Mouse (Mus musculus) granulocyte monocyte progenitor cell, adult 5-6 weeks (primary cell): ENCODE results near the gene Sf1. TPM values are rescaled to one million over a fixed set of nuclear protein-coding genes. Genes with fewer than 3 reads are reported as not detected.

ENCODE experiments used
- ATAC-seq: replicated peaks from 2 replicates; pipeline ENCODE4 v1.8.0; 2016; ENCODE audit warnings: mild to moderate bottlenecking, moderate TSS enrichment, inconsistent platforms; ENCODE audit not compliant: poor library complexity, severe bottlenecking
- total RNA-seq, 2 experiments: library from RNA; stranded (forward) in 1 of 2; stranded (reverse) in 1 of 2; fragments of 200-712, 200-1000 nt in 1 of 2; fragments of >200 nt in 1 of 2; fragmentation: Nextera tagmentation in 1 of 2; gene quantifications; 2 replicates each; pipeline ENCODE4 v1.2.3; 2014 to 2017

Sf1 gene
- total RNA-seq, 2 experiments from 2014 or later, result 187 to 286 TPM

DNA sequence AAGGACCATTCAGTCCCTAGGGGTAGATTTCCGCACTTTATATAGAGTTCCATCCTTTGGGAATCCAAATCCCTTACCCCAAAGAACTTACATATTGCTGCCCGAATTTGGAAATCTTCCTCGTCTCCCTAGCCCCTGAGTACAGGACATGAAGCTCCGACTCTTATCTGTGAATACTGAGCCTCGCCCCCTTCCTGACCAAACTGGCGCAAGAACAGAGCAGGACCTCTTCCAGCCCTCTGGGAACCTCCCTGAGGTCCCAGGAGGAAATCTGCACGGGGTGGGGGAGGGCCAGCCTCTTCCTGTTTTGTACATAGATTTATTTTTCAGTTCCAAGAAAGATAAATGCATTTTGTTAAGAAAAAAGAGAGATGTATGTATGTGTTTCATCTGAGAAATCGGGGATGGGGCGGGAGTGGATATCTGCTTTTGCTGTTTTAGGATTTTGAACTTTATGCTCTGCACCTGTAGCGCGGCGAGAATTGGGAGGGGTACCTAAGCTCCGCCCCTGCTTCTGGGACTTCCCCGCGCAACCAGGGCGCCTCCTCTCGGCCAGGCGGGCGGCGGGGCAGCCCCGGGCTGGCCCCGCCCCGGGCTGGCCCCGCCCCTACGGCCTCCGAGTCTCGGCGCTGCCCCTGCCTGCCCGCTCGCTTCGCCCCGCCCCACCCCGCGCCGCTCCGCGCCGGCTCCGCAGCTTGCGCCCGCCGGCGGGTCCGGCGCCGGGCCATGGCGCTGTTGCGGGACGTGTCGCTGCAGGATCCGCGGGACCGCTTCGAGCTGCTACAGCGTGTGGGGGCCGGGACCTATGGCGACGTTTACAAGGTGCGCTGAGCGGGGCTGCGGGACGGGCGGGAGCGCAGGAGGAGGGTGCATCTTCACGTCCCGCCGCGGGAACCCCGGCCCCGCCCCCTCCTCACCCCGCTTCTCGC is 22.7 kb upstream of the Sf1 start, which contains the start of gene Map4k2:
Gene Map4k2, plus strand, starts transcription at position 612 of the 929 bp plus-strand sequence.
- ATAC-seq, result peak; percentile 61

DNA sequence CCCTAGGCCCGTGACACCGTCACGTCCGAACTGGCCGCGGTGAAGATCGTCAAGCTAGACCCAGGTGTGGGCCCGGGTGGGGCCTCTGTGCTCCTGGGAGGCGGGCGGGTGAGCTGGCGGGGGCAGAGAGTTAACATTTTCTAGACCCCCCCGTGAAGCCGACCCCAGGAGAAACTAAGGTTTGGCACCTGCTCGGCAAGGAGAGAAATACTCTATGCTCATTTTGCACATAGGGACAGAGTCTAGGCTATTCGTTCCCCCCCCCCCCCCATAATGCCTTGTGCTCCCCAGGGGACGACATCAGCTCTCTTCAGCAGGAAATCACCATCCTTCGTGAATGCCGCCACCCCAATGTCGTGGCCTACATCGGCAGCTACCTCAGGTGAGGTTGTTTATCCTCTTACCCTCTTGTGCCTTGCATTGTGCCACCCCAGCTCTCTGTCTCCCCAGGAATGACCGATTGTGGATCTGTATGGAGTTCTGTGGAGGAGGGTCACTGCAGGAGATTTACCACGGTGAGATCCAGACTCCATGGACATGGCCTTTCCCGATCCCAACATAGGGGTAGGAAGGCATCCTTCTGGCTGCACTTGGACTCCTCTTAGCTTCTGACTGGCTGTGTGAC is 21.9 kb upstream of the Sf1 start:
- no peak for ATAC-seq

DNA sequence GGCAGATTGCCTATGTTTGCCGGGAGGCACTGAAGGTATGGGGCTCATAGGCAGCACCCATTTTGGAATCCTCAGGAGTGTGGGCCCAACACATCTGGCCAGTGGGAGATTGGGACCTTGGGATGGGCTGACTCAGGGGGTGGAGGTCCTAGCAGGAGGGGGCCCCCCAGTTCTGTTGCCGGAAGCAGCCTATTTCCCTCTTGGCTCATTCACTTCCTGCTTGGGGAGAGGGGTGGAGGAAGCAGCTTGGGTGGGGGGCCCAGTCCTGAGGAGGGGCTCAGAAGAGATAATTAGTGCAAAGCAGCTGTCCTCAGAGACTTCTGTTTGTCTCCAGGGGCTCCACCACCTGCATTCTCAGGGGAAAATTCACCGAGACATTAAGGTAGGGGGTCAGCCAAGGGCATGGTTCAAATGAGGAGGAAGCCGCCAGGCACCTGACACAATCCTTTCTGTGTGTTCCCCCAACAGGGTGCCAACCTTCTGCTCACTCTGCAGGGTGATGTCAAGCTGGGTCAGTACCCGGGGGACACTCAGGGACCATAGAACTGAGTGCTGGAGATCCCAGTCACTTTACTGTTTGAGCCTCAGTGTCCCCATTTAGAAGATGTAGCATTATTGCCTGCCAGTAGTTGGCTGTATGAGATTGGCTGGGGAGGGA is 21.1 kb upstream of the Sf1 start:
- no peak for ATAC-seq

DNA sequence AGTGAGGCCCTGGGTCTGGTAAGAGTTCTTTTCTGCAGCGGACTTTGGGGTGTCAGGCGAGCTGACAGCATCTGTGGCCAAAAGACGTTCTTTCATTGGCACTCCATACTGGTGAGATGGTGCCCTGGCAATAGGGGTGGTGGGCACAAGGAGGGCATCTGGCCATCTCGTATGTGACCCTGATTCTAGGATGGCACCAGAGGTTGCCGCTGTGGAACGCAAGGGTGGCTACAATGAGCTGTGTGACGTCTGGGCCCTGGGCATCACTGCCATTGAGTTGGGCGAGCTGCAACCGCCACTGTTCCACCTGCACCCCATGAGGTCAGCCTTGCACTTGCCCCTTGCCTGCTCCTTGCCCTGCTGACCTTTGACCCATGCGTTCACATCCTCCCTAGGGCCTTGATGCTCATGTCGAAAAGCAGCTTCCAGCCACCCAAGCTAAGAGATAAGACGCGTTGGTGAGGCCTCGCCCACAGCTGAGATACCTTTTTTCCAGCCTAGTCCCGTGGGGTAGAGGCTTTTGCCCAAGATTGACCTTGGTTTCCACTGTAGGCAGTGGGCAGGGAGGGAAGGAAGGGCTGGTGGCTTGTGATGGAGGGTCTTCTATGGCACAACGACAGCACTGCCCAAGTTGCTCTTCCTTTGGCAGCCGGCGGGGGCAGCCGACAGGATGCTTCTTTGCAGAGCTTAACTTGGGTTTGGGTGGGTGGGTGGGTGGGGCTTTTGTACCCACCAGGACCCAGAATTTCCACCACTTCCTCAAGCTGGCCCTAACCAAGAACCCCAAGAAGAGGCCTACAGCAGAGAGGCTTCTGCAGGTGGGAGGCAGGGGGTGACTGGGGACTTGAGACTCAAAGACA is 20.2 kb upstream of the Sf1 start:
- ATAC-seq, result no peak

DNA sequence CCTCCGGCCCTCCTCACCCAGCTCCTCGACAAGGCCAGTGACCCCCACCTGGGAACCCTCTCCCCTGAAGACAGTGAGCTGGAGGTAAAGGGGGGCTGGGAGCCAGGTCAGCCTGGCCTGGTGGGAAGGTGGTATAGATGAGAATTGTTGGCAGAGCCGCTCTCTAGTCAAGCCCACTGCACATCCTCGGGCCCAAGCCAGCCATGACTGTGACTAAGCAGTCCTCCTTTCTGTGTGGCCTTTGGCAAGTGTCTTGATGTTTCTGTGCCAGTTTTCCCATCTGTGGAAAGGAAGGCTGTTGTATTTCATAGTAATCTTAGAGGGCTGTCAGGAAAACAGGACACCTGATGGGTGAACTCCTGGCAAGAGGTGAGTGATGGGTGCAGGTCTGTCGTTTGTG is 19.5 kb upstream of the Sf1 start:
- no peak for ATAC-seq

DNA sequence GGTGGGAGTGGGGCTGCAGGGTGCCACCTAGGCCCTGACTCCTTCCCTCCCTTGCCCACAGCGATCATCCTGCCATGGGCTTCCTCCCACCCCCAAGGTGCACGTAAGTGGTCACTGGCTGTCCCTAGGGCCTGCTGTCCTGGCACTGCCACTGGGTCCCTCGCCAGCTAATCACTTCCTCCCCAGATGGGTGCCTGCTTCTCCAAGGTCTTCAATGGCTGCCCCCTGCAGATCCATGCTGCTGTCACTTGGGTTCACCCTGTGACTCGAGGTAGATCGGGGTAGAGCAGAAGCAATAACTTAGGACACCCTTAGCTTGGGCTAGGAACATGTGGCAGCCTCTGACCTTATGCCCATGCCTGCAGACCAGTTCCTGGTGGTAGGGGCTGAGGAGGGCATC is 17.5 kb upstream of the Sf1 start:
- ATAC-seq, result no peak

DNA sequence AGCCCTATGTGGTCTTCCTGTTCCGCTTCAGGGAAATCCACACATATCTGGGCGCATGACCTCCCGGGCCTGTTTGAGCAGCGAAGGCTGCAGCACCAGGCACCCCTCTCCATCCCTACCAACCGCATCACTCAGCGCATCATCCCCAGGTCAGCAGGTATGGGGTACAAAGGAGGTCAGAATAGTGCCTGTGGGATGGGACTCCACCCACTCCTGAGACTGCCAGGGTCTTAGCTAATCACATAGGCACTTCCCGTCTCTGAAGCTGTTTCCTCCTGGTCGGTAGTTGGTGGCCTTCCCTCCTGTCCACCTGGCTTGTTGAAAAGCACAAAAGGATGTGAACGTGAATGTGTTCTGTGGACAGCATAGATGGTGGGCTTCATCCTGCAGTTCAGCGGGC is 16.8 kb upstream of the Sf1 start:
- no peak for ATAC-seq

DNA sequence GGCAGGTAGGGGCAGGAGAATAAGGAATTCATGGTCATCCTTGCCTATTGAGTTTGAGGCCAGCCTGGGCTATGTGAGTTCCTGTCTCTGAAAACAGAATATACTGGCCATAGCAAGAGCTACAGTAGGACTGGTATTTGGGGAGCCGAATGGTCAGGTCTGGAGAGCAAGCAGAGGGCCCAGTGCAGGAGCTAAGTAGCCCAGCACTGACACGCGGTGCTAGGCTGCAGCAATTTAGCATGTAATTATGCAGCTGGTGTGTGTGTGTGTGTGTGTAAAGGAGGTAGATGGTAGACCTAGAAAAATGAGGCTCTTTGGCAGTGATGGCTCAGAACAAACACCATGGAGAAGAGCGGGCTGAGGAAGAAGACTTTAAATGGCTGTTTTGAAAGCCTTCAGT is 15.9 kb upstream of the Sf1 start:
- no peak for ATAC-seq

DNA sequence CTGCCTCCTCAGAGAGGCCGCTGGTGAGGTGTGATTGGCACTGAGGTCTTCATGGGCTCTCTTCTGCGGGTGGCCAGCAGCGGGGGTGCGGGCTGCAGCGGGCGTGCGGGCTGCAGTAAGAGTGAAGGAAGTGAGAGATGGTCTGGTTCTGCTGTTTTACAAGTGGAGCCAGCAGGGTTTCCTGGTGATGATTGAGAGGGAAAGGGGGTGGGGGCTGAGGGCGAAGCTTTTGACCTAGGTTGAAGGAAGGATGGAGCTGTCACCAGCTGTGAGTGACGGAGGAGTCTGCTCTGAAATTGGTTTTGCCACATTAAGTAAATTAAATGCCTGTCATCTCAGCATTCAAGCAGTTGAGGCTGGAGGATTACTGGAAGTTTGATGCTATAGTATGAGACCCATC is 14.8 kb upstream of the Sf1 start:
- ATAC-seq, result no peak

DNA sequence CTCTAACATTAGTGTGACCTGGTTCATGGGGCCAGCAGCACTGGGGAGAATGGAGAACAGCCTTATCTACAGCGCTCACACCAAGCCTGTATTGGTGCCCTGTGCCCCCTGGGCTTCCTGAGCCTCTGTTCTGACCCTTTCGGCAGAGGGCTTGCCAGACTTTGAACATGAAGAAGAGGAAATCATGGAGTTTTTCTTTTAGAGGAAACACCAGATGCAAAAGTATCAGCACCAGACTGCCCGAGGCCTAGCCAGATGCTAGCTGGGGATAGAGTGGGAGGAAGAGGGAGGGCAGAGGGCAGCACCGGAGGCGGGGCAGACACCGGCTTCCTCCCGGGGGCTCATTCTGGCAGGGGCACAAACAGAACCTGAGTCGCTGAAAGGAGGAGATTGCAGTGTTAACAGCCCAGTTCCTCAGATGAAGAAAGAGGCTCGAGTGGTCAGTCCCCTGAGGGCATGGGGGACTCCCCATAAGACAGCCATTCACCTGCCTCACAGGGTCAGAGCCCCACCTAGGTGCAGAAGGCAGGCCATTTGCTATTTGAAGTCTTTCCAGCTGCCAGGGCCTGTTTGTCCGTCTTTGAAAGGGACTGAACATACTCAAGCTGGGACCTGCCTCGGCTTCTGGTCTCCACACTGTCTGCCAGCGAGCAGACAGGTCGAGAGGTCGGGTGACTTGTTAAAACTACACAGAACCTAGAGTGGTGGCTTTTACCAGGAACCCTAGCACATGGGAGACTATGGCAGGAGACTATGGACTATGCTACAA is 14.1 kb upstream of the Sf1 start:
- ATAC-seq, result peak; percentile 54

DNA sequence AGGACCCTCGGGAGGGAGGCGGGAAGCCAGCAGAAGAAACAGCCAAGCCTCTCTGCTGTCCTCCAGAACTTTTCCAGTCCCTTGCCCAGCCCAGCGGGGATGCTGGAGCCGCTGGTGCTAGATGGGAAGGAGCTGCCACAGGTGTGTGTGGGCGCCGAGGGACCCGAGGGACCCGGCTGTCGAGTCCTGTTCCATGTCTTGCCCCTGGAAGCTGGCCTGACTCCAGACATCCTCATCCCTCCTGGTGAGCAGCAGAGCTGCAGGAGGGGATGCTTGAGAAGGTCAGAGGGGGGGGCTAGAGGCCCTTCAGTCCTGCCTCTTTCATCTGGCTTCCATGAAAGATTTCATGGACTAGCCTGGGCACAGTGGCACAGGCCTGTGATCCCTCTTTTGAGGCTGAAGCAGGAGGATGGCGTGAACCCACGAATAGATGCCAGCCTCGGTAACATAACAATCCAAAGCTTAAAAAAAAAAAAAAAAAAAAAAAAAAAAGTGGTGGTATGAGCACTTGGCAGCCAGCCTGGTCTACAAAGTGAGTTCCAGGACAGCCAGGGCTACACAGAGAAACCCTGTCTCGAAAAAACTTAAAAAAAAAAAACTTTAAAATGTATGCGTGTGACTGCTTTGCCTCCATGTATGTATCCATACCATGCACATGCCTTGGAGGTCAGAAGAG is 11.9 kb upstream of the Sf1 start:
- no peak for ATAC-seq

DNA sequence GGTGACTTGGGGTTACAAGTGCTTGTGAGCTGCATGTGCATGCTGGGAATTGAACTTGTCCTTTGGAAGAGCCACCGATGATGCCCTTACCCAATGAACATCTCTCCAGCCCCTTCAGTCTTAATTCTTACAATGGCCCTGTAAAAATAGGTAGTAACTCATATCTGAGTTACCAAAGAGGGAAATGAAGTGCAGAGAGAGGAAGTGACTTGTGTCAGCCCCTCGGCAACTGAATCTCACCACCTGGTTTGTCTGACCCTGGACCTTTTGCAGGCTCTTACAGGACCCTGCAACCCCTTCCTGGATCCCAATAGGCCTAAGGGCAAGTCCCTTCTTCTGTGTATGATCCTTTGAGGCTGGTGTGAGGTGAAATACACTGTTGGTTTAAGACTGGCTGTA is 11.4 kb upstream of the Sf1 start:
- peak; percentile 53 for ATAC-seq

DNA sequence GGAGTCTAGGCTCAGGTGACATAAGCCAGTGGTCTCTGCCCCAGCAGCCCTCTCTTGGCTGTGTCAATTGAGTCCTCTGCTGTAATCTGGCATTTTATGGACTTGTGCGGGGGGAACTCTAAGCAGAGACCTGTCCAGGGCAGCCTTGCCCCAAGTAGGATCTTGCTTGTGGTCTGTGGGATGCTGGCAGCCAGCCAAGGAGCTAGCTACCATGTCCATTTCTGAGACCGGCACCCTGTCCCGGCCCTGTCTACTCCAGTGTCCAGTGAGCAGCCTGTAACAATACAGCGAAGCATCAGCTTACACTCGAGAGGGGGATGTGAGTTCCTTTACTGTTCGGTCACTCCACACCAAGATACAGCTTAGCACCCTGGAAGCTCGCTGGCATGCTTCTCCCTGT is 9.5 kb upstream of the Sf1 start:
- ATAC-seq, result no peak

DNA sequence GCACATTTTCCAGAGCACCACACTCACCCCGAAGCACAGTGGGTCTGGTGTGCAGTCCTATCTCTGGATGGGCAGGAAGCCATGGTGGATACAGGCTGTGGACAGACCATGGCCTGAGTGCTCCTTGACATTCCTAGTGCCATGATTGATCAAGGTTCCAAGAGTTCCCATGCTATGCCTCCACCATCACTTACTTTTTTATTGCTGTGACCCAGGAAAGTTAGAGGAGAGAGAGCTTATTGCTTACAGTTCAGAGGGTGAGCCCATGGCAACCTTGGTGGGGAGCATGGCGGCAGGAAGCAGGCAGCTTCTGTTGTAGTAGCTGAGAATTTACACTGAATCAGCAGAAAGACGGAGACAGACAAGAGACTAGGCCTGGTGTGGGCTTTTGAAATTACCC is 2.2 kb upstream of the Sf1 start:
- ATAC-seq, result no peak

DNA sequence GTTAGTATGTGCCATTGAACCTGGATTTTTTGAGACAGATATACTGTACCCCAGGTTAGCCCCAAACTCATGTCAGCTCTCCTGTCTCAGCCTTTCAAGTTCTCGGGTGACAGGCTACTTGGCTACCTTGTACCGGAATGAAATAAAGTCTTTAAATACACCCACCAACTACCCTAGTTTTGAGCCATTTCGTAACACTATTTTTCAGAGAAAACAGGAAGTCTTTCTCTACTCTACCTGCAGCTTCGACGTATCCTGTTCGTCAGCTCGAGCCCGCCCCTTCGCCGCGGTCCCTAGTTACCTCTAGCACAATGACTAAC is 439 bp upstream of the Sf1 start:
- ATAC-seq, result no peak

DNA sequence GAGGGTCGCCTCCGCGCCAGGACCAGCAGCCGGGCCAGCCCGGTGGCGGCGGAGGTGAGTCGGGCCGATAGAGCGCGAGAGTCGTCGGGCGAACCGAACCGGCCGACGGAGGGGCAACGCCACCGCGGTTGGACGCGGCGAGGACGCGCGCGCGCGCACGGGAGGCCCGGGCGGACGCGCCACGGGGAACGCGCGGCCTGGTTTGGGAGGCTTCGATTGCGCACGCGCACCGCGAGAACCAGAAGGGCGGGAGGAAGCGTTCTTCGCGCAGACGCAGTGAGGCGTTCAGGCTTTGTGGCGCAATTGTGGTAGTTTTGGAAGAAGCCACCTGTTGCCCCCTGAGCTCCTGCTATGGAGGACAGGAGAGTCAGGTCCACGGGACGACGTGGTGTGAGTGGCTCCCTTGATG is 831 bp downstream of the Sf1 start:
- ATAC-seq, result peak; percentile 26

DNA sequence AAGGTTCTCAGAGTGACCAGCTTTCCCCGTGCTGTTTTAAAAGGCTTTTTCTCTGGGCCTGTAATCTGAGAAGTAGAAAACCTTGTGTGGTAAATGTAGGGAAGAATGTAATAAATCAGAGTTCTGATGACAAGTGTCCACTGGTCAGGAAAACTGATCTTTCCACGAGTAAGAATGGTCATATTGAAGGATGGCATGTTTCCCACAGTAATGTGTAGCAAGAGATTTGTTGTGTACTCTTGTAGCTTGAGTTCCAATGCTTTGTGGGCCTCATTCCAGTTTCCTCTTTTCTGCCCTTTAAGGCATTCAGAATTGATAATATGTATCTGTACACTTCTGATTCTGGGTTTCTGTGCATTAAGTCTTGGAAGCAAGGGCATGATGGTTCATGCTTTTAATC is 1.4 kb downstream of the Sf1 start:
- ATAC-seq, result no peak

DNA sequence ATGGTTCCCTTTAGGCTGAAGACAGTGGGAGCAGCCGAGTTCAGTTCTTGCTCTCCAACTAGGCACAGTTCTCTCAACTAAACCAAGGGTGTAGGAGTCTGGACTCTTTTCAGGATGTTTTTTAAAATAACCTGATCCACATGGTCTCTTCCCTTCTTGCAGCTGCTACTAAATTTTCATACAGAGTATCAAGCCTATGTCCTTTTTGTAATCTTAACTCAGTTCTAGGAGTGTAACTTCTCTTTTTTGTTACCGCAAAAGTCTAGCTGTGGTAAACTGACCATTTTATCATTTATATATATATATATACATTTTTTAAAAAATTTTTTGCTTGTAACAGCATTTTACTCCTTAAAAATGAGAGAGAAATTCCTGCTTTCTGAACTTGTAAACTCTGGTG is 6.7 kb downstream of the Sf1 start:
- no peak for ATAC-seq

DNA sequence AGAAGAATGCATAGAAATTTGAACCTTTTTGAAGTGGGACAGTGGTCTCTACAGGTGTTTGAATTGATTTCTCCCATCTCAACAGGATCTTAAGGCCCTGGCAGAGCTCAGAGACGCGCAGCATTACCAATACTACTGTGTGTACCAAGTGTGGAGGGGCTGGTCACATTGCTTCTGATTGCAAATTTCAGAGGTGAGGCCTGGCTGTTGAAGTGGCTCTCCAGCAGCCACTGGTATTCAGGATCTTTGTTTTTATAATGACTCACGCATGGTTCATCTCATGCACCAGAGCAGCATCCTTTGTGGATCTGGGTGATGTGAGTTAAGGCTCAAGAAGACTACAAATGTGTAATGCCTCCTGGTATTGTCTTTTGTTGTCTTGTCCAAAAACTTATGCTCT is 8.9 kb downstream of the Sf1 start:
- no peak for ATAC-seq
